Mouse (Mus musculus): Measurements from ENCODE around the gene Gba.

The Gba gene

GRCm38 (mm10) chr3:89244158-89244981 is 41.6 kb downstream of the Gba start:
- peak; percentile 67 for DNase-seq

GRCm38 (mm10) chr3:89244982-89245687 is 42.4 kb downstream of the Gba start:
- peak; percentile 79 for DNase-seq

- peak; percentile 59 for DNase-seq
These were observed 43.0 kb downstream of the Gba start, which contains the start of gene Krtcap2 for GRCm38 (mm10) chr3:89245688-89246171. Gene Krtcap2 (plus strand): TSS chr3:89245966.

- peak; percentile 91 for DNase-seq
These were observed 43.8 kb downstream of the Gba start, which contains the start of gene Trim46 for GRCm38 (mm10) chr3:89246261-89247100. Gene Trim46 (minus strand): TSS chr3:89246309.

GRCm38 (mm10) chr3:89247466-89247865 is 44.7 kb downstream of the Gba start:
- no peak for DNase-seq

GRCm38 (mm10) chr3:89250435-89251040 is 47.8 kb downstream of the Gba start:
- DNase-seq = peak; percentile 81

- DNase-seq = peak; percentile 81
These were observed 48.7 kb downstream of the Gba start for GRCm38 (mm10) chr3:89251365-89251895.

- DNase-seq = no peak
These were observed 52.3 kb downstream of the Gba start for GRCm38 (mm10) chr3:89254994-89255393.

- no peak for DNase-seq
These were observed 53.4 kb downstream of the Gba start for GRCm38 (mm10) chr3:89256177-89256576.

Measured in thymus, postnatal 4 days (tissue).